Mouse (Mus musculus) CH12.LX (cell line): ENCODE measurements around the gene Dhx32.

Experiments
- CTCF ChIP-seq, 2 experiments: IDR thresholded peaks in 1 of 2; conservative IDR thresholded peaks in 1 of 2; 2 replicates each; pipeline ENCODE4 v1.5.1; 2011 to 2012; ENCODE audit warnings: low read depth in 2 of 2, low read length in 2 of 2, improper control_type of control experiment in 1 of 2, inconsistent platforms in 1 of 2, mild to moderate bottlenecking in 1 of 2, moderate library complexity in 1 of 2
- HCFC1 ChIP-seq: IDR thresholded peaks from 2 replicates; pipeline ENCODE4 v1.6.1; 2012; ENCODE audit warnings: low read depth, mild to moderate bottlenecking, inconsistent platforms, low read length, improper control_type of control experiment

DNA sequence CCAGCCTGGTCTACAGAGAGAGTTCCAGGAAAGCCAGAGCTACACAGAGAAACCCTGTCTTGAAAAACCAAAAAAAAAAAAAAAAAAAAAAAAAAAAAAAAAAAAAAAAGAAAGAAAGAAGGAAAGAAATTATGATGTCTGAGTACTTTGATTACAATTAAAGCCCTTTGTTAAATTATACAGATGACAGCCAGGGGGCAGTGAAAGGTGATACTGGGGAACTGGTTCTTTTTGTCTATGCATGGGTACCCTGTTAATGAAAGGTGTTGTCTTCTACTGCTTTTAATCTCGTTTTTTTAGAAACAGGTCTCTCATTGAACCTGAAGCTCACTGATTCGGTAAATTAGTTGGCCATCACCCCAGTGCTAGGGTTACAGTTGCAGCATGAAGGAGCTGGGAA lies 75.2 kb downstream of the Dhx32 start:
- TF ChIP-seq HCFC1 (no peak), CTCF (conservative IDR thresholded peaks at IDR 0.05 in 1 of 2, IDR thresholded peaks at IDR 0.05 in 1 of 2; ENCODE audit: low read depth in 2 of 2, low read length in 2 of 2) (peak in 1 of 2 experiments; percentile 35; a peak in 2 of 4 replicates)
